Mouse (Mus musculus) liver, embryonic 16.5 days (tissue): ENCODE results near the gene Id3. TPM values are rescaled to one million over a fixed set of nuclear protein-coding genes. Genes with fewer than 3 reads are reported as not detected.

Source experiments
- ATAC-seq: fragments of 200-750 bp; cut with Nextera tagmentation; 2 replicates; pipeline ENCODE4 v1.8.0; 2017; ENCODE audit warnings: low read depth, mild to moderate bottlenecking, moderate number of reproducible peaks, moderate library complexity
- H3K27ac ChIP-seq: fragments of 300-500 bp; sonication (generic); 2 replicates; pipeline ENCODE4 v1.5.1; 2014; ENCODE audit warnings: mild to moderate bottlenecking, low read length
- H3K27me3 ChIP-seq: fragments of 300-500 bp; sonication (generic); 2 replicates; pipeline ENCODE4 v1.6.1; 2014; ENCODE audit warnings: low read depth, low read length, mixed read lengths; ENCODE audit not compliant: control insufficient read depth, insufficient read depth
- H3K36me3 ChIP-seq: fragments of 300-500 bp; sonication (generic); 2 replicates; pipeline ENCODE4 v1.6.1; 2014; ENCODE audit warnings: mild to moderate bottlenecking; ENCODE audit not compliant: control insufficient read depth, insufficient read depth
- H3K4me1 ChIP-seq: fragments of 300-500 bp; sonication (generic); 2 replicates; pipeline ENCODE4 v1.6.1; 2014; ENCODE audit warnings: low read depth, low read length, mixed read lengths; ENCODE audit not compliant: control insufficient read depth
- H3K4me2 ChIP-seq: fragments of 300-500 bp; sonication (generic); 2 replicates; pipeline ENCODE4 v1.6.1; 2014; ENCODE audit warnings: low read depth, low read length, mixed read lengths
- H3K4me3 ChIP-seq: fragments of 300-500 bp; sonication (generic); 2 replicates; pipeline ENCODE4 v1.5.1; 2014; ENCODE audit warnings: low read depth, mild to moderate bottlenecking, low read length
- H3K9ac ChIP-seq: fragments of 300-500 bp; sonication (generic); 2 replicates; pipeline ENCODE4 v1.6.1; 2014; ENCODE audit warnings: low read depth, low read length
- H3K9me3 ChIP-seq: fragments of 300-500 bp; sonication (generic); replicated peaks from 2 replicates; pipeline ENCODE4 v1.6.1; 2016; ENCODE audit warnings: low read length; ENCODE audit not compliant: control insufficient read depth
- WGBS: fragments of 180-500 bp; shearing (Covaris S2); extraction: QIAGEN DNeasy Blood & Tissue Kit; methylation state at CpG from one replicate; pipeline ENCODE4 v1.1.7; 2014; ENCODE audit not compliant: insufficient replicate concordance; 5-methylcytosine and 5-hydroxymethylcytosine counted together
- polyA plus RNA-seq: library from polyadenylated mRNA; unstranded; fragments of >200 nt; fragmentation: Nextera tagmentation; extraction: Ambion mirVana; gene quantifications from 2 replicates; pipeline ENCODE4 v1.2.1, GENCODE M21; 2015

Id3 gene
- polyA plus RNA-seq, 1 experiment from 2014 or later: 40.6 TPM

GRCm38 (mm10) chr4:136106880-136107301 lies 36.4 kb upstream of the Id3 start:
- no peak for ATAC-seq
- WGBS: 58% methylated on average over 7 of the region's 7 CpGs
- H3K36me3 ChIP-seq: no peaks in the 10 kb centered on the region
- no peak overlapping the region for H3K4me2 ChIP-seq
- H3K9ac ChIP-seq: no peak overlapping the region
- peaks cover 6% of the 10 kb centered on the region for H3K27me3 ChIP-seq
- H3K9me3 ChIP-seq: no peaks in the 10 kb centered on the region
- H3K27ac ChIP-seq: no peak overlapping the region
- no peak overlapping the region for H3K4me3 ChIP-seq
- H3K4me1 ChIP-seq: no peaks in the 10 kb centered on the region

- Histone ChIP-seq H3K4me3 (no peak overlapping the region), H3K36me3 (no peaks in the 10 kb centered on the region), H3K27ac (no peak overlapping the region), H3K9me3 (no peaks in the 10 kb centered on the region), H3K9ac (no peak overlapping the region), H3K4me1 (no peaks in the 10 kb centered on the region), H3K27me3 (peaks cover 4% of the 10 kb centered on the region), H3K4me2 (no peak overlapping the region)
- no peak for ATAC-seq
- WGBS: 66% methylated on average over 2 of the region's 2 CpGs
Observed at GRCm38 (mm10) chr4:136109153-136109552, 34.1 kb upstream of the Id3 start.

- Histone ChIP-seq H3K27ac (no peak overlapping the region), H3K9me3 (no peaks in the 10 kb centered on the region), H3K4me2 (no peak overlapping the region), H3K27me3 (no peaks in the 10 kb centered on the region; the same call in 1 of the 2 replicates), H3K4me3 (no peak overlapping the region), H3K36me3 (no peaks in the 10 kb centered on the region), H3K9ac (no peak overlapping the region), H3K4me1 (no peaks in the 10 kb centered on the region)
- ATAC-seq: no peak
- WGBS: 65% methylated on average over 10 of the region's 10 CpGs
Observed at GRCm38 (mm10) chr4:136109941-136110900, 33.1 kb upstream of the Id3 start.

- Histone ChIP-seq H3K9ac (no peak overlapping the region), H3K4me2 (no peak overlapping the region), H3K27ac (no peak overlapping the region), H3K9me3 (no peaks in the 10 kb centered on the region), H3K4me1 (peaks cover 2% of the 10 kb centered on the region), H3K27me3 (no peaks in the 10 kb centered on the region; the same call in 1 of the 2 replicates), H3K36me3 (no peaks in the 10 kb centered on the region), H3K4me3 (no peak overlapping the region)
- WGBS: 51% methylated on average over 5 of the region's 5 CpGs
- ATAC-seq: no peak
Observed at GRCm38 (mm10) chr4:136112344-136112743, 31.0 kb upstream of the Id3 start.

GRCm38 (mm10) chr4:136114747-136115146 lies 28.6 kb upstream of the Id3 start:
- no peak for ATAC-seq
- H3K4me1 ChIP-seq: peaks cover 2% of the 10 kb centered on the region
- no peak overlapping the region for H3K4me2 ChIP-seq
- no peaks in the 10 kb centered on the region for H3K36me3 ChIP-seq
- H3K27me3 ChIP-seq: no peaks in the 10 kb centered on the region; the same call in 1 of the 2 replicates
- 70% methylated on average over 5 of the region's 5 CpGs for WGBS
- H3K4me3 ChIP-seq: no peak overlapping the region
- H3K27ac ChIP-seq: no peak overlapping the region
- no peak overlapping the region for H3K9ac ChIP-seq
- H3K9me3 ChIP-seq: no peaks in the 10 kb centered on the region

GRCm38 (mm10) chr4:136117022-136117421 lies 26.3 kb upstream of the Id3 start:
- H3K27me3 ChIP-seq: no peaks in the 10 kb centered on the region; the same call in 1 of the 2 replicates
- no peak overlapping the region for H3K27ac ChIP-seq
- H3K9ac ChIP-seq: no peak overlapping the region
- H3K4me1 ChIP-seq: peaks cover 2% of the 10 kb centered on the region
- no peaks in the 10 kb centered on the region for H3K36me3 ChIP-seq
- H3K4me2 ChIP-seq: no peak overlapping the region
- no peak overlapping the region for H3K4me3 ChIP-seq
- ATAC-seq: peak; percentile 50; the same call in 1 of the 2 replicates
- 13% methylated on average over 13 of the region's 13 CpGs for WGBS
- no peaks in the 10 kb centered on the region for H3K9me3 ChIP-seq

GRCm38 (mm10) chr4:136120041-136120440 lies 23.3 kb upstream of the Id3 start:
- Histone ChIP-seq H3K36me3 (no peaks in the 10 kb centered on the region), H3K4me2 (no peak overlapping the region), H3K9me3 (no peaks in the 10 kb centered on the region), H3K27ac (no peak overlapping the region), H3K27me3 (no peaks in the 10 kb centered on the region; the same call in 1 of the 2 replicates), H3K4me1 (peaks cover 2% of the 10 kb centered on the region), H3K9ac (no peak overlapping the region), H3K4me3 (no peak overlapping the region)
- no peak for ATAC-seq
- 9% methylated on average over 16 of the region's 16 CpGs for WGBS

- Histone ChIP-seq H3K9me3 (no peaks in the 10 kb centered on the region), H3K36me3 (no peaks in the 10 kb centered on the region), H3K27ac (no peak overlapping the region), H3K4me1 (peaks cover 2% of the 10 kb centered on the region), H3K9ac (no peak overlapping the region), H3K27me3 (no peaks in the 10 kb centered on the region; the same call in 1 of the 2 replicates), H3K4me2 (no peak overlapping the region), H3K4me3 (no peak overlapping the region)
- ATAC-seq: no peak
- WGBS: 63% methylated on average over 3 of the region's 3 CpGs
Observed at GRCm38 (mm10) chr4:136121158-136121557, 22.1 kb upstream of the Id3 start.

- WGBS: 56% methylated on average over 7 of the region's 7 CpGs
Observed at GRCm38 (mm10) chr4:136121844-136122468, 21.3 kb upstream of the Id3 start.

More at GRCm38 (mm10) chr4:136121844-136122468, 21.3 kb upstream of the Id3 start:
- Histone ChIP-seq H3K4me2 (no peak overlapping the region), H3K36me3 (no peaks in the 10 kb centered on the region), H3K27ac (no peak overlapping the region), H3K27me3 (no peaks in the 10 kb centered on the region; the same call in 1 of the 2 replicates), H3K9ac (no peak overlapping the region), H3K4me1 (no peaks in the 10 kb centered on the region; the same call in 1 of the 2 replicates), H3K4me3 (no peak overlapping the region), H3K9me3 (no peaks in the 10 kb centered on the region)
- no peak for ATAC-seq
